Mouse (Mus musculus) heart, adult 8-10 months (tissue): Measurements from ENCODE around the gene 4930404H24Rik. TPM values are rescaled to one million over a fixed set of nuclear protein-coding genes. Genes with fewer than 3 reads are reported as not detected.

ENCODE experiments used
- DNase-seq: peaks from one replicate; pipeline ENCODE4 v3.0.0; 2022; ENCODE audit warnings: low spot score
- total RNA-seq, 4 experiments: library from RNA; stranded (reverse); gene quantifications; 2 replicates each; pipeline ENCODE4 v1.2.4; 2022

Gene 4930404H24Rik
- total RNA-seq, result not detected

DNA sequence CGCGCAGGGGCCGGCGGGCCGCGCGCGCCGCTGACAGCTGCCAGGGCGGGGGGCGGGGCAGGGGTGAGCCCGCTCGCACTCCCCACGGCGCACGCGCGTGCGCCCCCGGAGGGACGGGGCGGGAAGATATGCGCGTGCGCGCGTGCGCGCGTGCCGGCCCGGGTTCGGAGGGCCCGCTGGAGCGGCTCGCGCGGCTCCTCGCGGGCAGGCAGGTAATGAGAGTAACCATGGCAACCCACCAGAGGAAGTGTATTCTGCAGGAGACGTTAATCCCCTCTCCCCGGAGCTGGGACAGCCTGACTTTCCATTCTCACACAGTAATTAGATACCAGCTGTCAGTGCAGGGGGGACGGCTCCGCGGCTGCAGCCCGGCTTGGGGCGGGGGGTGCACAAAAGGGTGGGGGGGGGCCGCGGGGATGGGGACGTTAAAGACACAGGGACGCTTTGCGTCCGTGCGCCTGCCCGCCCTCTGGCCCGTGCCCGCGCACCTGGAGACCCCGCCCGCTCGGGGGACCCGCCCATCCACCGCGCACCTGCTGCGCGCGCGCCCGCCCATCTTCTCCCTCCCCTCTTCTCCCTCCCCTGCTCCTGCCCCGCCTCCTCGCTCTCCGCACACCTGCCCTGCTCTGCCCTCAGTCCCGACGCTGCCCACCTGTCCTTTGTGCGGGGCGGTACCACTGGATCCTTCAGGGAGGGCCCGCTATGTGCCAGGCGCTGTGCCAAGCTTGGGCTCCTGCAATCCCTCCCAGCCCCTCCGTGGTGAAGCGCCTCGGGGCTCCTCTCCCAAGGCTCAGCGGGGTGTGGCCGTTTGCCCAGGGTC is at the start of gene 4930404H24Rik:
4930404H24Rik (plus strand) TSS at position 218 of the 820 bp plus-strand sequence.
- DNase-seq, result no peak

GRCm38 (mm10) chr2:153443434-153444240 is 49.0 kb upstream of the 4930404H24Rik start:
- DNase-seq, result peak; percentile 41

- DNase-seq, result peak; percentile 46
Observed at GRCm38 (mm10) chr2:153444254-153445136, 48.1 kb upstream of the 4930404H24Rik start.

DNA sequence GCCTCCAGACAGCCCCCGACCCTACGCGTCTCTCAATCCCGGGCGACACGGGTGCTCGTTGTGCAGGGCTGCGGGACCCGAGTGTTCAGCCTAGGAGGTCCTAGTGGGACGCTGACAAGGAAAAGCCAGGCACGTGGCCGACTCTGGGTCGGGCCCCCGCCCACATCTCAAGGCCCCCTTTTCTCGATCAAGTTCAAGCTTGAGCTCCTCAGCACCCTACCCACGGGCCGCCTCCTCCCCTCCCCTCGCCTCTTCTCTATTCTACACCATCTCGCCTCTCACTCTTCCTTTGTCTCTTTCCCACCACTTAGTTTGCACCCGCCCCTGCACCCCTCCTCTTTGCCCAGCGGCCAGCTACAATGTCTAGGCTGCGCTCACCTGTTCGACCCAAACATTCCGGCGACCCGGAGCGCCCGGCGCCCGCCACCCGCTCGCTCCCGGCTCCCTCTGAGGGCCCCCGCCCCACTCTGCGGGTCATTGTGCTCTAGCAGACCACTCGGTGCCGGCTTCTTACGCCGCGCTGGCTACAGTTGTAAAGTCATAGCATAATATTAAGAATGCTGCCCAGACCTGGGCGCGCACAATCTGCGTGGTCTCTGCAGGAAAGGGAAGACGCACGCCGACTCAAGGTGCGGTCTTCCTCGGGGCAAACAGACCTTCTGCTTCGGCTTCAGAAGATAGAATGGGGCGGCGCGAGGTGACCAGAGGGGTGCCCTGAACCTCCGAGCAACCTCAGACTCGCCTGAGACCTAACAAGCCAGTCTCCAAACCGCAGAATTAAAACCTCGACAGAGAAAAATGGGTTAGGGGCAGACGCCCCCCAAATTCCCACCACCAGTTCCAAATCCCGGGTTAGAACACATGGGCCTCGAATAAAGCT is 47.2 kb upstream of the 4930404H24Rik start:
- no peak for DNase-seq

DNA sequence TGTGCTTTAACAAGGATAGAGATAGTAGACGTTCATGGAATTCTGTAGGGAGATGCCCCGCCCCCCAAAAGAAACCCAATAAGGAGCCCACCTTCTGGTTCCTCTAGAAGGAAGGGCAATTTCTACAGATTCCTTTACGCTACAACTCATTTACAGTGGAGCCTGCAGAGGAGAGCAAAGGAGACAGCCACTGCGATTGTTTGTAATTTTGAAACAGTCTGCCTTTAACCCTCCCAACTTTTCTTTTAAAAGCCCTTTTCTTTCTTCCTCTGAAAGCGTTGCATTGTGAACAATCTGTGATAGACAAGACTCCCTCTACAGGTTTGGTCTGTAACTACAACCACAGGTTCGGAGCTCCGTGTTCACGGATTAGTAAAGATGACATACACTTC is 46.6 kb upstream of the 4930404H24Rik start:
- DNase-seq, result peak; percentile 73

- DNase-seq, result no peak
Observed at GRCm38 (mm10) chr2:153446476-153446875, 46.1 kb upstream of the 4930404H24Rik start.

GRCm38 (mm10) chr2:153447719-153448118 is 44.9 kb upstream of the 4930404H24Rik start:
- DNase-seq, result no peak

DNA sequence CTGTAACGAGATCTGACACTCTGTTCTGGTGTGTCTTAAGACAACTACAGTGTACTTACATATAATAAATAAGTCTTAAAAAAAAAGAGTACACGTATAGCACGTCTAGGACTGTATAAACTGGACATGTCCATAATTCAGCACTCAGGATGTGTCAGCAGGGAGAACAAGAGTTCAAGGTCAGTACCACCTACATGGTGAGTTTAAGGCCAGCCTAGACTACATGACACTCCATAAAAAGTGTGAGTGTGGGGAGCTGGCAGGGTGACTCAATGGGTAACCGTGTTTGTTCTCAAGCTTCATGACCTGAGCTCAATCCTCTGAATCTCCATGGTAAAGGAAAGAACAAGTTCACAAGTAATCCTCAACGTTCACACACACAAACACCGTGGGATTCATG is 44.1 kb upstream of the 4930404H24Rik start:
- no peak for DNase-seq

DNA sequence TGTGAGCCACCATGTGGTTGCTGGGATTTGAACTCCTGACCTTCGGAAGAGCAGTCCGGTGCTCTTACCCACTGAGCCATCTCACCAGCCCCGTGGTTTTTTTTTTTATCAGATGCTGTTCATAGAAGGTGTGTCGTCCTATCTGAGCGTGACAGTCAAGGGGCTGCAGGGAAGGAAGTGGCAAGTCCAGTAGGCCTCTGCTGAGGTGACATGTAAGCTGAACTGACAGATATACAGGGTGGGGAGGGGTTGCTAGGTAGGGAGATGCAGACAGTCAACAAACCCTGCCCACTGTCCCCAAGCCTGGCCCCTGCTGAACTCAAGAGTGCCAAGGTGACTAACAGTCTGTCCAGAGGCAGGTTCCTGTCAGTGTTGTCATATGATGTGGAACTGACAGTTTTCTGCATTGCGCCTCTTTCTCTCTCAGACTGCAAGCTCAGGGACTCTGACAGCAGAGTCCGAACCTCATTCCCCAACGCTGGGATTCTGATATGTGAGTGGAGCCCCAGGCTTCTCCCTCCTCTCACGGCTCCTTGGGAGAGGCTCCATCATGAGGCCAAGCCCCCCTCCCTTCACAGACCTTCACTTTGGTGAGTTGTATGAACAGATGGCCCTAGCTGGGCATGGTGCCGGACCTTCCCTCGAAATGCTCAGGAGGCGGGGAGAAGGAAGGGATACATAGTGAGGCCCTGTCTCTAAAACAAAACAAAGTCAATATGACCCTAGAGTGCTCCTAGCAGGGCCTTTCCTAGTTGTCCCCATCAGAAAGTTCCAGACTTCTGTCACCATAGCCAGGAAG is 38.4 kb upstream of the 4930404H24Rik start:
- DNase-seq, result no peak

DNA sequence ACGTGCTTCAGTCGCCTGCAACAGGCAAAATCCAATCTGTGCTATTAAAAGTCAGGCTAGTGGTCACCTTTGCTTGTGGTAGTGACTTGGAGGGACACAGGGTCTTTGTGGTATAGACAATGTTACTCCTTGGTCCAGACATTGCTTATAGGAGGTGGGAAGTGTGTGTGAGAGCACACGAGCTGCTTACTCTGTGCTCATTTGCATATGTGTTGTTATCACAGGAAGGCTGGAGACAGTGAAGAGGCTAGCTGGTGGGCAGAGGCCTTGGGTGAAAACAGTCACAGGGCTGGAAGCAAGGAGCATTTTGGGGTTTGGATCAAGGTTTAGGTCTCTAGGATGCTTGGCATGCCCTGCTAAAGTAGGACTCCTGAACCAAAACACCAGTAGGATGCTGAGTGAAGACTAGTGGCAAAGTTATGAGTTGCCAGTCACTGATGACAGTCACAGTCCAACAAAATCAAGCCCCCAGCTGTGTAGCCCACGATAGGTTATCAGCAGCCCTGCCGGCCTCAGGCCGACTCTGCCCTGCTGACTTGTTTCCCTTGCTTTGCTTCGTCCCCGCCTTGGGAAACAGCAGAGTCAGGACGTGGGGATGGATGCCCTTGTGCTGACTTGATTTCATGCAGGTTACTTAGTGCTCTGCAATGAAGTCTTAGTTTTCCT is 37.6 kb upstream of the 4930404H24Rik start:
- no peak for DNase-seq

- no peak for DNase-seq
Observed at GRCm38 (mm10) chr2:153457467-153457866, 35.1 kb upstream of the 4930404H24Rik start.

DNA sequence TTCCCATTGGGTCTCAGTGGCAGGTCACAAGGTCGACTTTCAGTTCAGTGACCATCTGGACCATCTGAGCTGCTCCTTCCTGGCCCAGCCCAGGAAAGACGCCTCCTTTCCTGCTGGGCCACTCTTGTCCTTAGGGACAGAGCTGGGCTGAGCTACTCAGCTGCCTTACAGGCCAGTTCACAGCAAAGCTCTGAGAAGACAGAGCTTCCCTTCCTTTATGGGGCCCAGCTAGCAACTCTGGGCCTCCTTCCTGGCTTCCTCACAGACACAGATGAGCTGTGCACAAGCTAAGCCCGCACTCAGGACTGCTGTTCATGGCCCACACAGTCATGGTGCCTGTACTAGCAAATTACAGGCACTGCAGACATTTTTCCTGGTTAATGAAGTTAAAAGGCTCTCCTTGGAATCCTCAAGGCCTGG is 34.6 kb upstream of the 4930404H24Rik start:
- peak; percentile 67 for DNase-seq

DNA sequence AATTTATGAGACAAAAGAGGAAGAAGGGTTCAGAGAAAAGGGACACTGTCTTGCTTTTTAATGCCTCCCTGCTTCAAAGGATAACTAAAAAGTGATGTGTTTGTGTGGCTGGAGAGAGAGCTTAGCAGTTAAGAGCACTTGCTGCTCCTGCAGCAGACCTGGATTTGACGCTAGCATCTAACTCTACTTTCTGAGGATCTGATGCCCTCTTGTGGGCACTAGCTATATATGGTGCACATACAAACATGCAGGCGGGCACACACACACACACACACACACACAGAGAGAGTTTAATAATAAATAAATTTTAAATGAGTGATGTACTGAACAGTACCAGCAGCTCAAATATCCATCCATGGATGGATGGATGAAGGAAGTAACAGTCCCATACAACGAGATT is 29.3 kb upstream of the 4930404H24Rik start:
- no peak for DNase-seq

DNA sequence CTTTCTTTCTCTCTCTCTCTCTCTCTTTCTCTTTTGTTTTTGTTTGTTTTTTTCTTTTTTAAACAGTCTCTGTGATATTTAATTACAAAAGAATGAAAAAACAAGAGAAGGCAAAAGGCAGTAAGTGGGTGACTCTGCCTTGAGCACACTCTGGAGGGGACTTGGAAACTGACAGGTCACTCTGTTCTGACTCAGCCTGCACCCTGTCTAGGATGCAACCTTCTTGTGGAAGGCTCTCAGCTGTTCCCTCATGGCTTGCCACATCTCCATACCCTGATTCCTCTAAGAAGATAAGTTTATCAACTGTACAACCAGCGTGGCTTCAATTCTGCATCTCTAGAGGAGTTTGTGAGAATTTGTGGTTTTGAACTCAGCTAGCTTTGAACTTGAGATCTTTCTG is 25.2 kb upstream of the 4930404H24Rik start:
- DNase-seq, result no peak

- DNase-seq, result no peak
Observed at GRCm38 (mm10) chr2:153469317-153469716, 23.3 kb upstream of the 4930404H24Rik start.

- DNase-seq, result no peak
Observed at GRCm38 (mm10) chr2:153469764-153470163, 22.8 kb upstream of the 4930404H24Rik start.

DNA sequence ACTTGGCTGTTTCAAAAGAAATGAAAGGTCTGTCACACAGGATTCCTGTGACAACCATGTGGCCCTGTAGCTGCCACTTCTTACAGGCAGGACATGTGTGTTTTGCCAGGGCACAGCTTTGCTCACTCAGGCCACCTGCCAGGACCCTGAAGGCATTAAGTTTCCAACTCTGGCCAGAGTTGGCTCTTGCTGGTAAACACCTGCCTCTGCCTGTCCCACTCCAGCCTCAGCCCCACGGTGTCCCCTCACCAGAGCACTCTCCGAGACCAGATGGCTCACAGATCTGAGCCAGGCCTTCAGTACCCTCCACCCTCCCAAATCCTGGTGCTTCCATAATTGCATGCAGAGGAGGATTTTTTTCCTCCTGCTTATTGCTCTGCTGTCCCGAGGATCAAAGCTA is 21.6 kb upstream of the 4930404H24Rik start:
- no peak for DNase-seq

DNA sequence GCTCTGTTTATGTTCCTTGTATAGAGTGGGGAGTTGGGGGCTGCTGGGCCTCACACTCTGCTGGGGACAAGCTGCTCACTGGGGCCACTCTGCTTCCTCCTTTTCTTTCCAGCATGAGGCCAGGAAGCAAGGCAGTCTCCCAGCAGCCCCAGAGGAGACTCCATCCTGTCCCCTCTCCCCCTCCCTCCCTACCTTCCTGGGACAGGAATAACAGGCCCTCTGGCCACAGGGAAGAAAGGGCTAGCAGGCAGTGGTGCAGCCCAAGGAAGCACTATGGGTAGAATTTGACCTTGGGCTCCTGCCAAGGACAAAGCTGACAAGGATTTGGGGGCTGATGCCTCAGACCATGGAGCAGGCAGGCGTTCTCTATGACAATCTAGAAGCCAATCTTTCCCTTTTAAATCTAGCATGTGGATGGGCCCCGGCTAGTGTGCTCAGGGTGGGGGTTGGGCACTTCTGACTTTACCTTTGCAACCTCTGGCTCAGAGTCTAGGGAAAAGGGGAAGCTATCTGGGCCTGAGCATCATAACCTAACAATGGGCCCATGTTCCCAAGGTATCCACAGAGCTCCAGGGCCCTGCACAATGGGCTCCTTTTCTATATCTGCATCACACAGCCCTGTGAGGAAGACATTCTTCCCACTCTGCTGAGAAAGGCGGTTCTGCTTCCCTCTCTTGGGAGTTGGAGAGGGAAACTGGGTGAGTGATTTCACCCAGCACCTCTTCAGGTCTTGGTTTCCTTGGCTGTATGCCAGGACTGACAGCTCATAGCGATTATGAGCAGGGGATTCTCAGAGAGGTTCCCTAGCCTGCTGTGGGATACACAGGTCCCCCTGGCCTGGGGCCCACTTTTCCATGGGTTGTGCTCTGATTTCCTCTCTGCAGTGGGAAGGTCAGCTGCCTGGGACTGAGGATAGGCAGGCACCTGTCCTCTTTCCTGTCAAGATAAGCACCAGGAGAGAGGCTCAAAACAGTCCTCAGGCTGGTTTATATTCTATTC is 17.2 kb upstream of the 4930404H24Rik start:
- peak; percentile 47 for DNase-seq
